Mouse (Mus musculus) left cerebral cortex, adult 18-20 months (tissue): ENCODE measurements at regions not wholly inside any gene's neighbourhood (a gene's known extent, or its start where the extent isn't known, plus 50 kb on each side); places are given as distances from the start of the nearest gene placed in this dataset.

Experiments used
- DNase-seq, 2 experiments: peaks; one replicate each; pipeline ENCODE4 v3.0.0; 2021 to 2022; ENCODE audit warnings: low spot score in 2 of 2, mixed read lengths in 1 of 2

DNA sequence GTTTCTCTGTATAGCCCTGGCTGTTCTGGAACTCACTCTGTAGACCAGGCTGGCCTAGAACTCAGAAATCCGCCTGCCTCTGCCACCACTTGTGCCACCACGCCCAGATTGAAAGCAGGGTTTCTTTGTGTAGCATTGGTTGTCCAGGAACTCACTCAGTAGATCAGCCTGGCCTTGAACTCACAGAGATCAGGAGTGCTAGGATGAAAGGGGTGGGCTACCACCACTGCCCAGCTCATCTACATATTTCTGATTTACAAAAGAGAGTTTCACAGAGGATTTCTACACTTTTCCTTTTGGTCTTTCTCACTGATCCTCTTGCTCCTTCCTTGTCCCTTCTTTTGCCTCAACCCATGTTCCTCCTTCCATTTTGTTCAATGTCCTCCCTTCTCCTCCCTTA, 53.1 kb upstream of the Lbx1 start:
- DNase-seq = no peak

DNA sequence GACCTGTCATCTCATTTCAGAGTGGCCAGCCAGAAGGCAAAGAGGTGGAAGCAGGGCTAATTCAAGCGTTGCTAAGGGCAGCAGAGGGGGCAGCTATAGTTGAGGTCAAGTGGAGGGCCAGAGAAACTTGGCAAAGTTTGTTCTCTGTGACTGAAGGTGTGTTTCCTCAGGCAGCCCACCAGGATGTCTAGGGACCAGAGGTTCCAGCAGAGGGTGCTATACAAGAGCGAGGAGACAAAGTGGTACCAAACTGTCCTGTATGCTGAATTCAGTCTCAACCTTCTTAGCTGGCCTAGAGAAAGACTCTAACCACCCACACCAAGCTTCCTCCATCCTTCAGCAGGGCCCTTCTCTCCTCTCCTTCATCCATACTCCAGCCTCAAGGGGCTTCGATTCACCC, 62.2 kb upstream of the Lbx1 start:
- no peak for DNase-seq

DNA sequence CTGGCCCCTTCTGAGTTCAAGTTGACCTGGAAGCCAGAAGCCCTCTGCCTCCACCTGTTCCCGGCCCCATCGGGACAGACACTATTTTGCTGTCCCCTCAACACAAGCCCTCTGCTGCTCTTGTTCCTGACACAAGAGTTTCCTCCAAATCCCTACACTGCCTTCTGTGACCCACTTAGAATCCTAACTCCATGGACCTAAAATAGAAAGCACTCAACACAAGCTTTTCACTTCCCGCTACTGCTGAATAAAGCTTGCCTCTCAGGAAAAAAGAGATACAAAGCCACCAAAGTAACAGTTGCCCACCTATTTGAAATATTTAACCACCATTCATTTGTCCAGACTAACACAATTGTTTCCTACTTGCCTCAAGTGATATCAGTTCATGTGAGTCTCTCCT, 63.7 kb upstream of the Lbx1 start:
- DNase-seq = no peak

DNA sequence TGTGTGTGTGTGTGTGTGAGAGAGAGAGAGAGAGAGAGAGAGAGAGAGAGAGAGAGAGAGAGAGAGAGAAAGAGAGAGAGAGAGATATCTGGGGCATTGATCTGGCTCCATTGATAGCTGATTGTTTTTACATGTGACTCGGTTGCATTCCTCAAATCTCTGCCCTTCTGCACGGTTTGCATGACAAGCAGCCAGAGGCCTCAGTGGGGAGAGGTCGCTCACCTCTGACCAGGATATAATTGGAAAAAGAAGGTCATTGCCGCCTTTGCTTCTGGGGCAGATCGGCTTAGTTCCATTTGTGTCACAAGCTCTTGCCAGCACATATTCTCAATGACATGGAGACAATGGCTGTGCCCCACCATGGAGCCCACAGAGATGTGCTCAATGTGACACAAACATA, 63.8 kb upstream of the Btrc start:
- DNase-seq = no peak

DNA sequence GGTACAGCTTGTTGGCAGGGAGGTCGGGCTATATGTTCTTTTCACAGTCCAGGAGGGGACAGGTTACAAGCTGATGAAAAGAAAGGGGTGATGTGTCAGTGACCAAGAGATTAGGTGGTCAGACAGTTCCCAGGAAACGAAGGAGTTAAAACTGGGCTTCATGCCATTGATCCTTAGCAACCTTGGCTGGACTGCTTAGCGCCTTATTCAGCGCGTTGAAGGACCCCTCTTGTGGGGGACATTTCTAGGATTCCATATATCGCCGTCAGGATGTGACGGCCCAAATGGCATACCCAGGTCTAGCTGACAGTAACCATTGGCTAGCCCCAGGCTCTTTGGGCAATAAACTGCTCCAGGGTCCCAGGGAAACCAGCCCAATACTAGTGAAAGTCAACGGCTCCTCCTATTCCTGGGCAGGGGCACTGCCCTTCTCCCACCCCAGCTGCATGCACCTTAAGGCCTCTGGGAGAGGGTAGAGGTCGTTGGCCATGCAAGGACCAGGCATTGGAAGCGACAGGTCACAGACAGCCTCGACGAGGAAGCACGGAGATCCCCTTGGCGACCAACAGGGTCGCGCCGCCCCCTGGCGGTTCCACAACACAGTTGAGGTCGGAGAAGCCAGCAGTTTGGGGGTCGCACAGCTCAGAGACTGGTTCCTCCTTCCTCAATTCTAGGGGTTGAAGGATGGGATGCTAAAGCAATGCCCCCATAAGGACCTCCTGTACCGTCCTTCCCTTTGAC, 62.7 kb upstream of the Btrc start:
- no peak for DNase-seq

DNA sequence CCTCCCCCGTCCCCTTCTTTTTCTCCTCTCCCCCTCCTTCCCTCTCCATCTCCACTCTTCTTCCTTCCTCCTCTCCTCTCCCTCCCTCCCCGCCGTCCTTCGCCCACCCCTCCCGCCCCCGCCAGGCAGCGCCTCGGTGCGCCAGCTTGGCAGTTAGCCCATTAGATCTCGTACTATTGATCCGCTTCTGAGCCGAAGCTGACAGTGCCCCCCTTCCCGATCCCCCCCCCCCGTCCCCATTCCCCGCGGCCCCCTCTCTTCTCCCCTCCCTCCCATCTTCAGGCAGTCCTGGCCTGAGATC, 62.2 kb upstream of the Btrc start:
- DNase-seq = no peak

DNA sequence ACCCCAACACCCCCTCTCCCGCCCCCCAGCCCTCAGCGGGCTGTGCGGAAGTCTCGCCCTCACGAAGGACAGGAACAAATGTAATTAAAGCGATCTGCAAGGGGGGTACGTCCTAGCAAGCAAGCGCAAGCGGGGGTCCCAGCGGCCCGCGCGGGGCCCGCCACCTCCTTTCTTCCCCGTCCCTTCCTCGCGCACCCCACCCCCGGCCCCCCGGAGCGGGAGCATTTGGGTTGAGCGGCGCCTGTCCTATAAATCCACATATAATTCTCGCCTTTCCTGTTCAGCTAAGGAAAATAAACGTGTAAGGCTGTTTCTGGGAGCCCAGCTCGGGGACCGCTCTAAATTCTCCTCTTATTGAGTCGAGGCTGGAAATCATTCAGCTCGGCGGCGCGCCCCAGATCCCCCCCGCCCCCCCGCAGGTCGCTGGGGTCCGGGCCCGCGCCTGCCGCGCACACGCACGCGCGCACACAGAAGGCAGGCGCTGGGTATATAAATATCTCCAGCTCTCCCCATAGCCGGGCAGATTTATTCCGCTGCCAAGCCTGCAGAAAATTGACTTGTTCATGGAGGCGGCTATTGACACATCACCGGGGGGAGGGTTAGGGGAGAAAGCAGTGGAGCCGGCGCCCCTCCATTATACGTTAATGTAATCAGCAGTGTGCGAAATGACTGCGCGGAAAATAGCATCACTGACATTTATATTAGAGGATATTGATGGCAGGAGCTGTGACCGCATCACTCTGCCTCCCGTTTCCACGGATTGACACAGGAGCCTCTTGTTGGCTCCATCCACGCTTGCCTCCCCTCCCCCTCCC, 61.6 kb upstream of the Btrc start:
- DNase-seq = peak; percentile 60 to 77

DNA sequence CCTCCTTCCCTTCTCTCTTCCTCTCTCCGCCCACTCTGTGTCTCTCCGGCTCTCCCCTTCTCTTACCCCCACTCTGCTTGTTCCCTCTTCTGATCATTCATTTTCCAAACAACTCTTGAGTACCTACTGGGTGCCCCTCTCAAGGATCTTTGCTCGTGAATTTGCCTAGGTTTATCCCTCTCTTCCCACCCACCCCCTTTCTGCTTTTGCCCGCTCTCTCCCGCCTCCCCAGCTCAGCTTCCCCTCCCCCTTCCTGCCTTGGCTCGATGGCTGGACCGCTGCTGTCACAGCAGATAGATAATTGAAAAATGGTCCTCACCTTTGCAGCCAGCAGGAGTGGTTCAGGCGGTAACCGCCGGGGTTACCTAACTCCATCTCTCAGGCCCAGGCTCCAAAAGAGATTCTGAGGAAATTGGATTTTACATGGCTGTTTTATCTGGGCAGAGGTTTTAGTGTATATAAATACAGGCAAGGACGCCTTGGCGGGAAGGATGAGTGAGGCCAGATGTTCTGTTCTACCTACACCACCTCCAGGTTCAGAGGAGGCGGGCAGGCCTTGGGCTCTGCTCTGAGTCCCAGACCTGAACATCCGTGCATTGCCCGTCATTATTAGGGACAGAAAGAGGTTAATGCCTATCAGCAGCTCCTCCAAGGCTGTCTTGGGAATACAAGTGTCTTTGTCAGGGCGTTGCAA, 60.8 kb upstream of the Btrc start:
- DNase-seq = no peak

DNA sequence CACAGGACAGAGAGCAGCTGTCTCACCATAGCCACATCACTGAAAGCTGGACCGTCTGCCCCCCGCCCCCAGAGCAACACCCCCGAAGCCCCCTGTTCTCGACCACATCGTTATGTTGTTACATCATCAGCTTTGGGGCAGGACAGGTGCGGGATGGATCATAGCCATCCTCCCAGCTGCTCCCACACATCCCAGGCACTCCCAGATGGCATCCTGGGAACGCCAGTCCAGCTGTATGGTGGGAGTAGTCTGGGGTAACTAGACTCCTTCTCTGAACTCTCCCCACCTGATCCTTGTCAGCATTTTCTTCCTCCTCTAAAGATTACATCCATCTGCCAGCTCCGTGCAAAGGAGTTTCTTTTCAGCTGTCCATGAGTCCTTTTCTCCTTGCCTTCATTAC, 59.0 kb upstream of the Btrc start:
- DNase-seq = peak; percentile 72 to 75

DNA sequence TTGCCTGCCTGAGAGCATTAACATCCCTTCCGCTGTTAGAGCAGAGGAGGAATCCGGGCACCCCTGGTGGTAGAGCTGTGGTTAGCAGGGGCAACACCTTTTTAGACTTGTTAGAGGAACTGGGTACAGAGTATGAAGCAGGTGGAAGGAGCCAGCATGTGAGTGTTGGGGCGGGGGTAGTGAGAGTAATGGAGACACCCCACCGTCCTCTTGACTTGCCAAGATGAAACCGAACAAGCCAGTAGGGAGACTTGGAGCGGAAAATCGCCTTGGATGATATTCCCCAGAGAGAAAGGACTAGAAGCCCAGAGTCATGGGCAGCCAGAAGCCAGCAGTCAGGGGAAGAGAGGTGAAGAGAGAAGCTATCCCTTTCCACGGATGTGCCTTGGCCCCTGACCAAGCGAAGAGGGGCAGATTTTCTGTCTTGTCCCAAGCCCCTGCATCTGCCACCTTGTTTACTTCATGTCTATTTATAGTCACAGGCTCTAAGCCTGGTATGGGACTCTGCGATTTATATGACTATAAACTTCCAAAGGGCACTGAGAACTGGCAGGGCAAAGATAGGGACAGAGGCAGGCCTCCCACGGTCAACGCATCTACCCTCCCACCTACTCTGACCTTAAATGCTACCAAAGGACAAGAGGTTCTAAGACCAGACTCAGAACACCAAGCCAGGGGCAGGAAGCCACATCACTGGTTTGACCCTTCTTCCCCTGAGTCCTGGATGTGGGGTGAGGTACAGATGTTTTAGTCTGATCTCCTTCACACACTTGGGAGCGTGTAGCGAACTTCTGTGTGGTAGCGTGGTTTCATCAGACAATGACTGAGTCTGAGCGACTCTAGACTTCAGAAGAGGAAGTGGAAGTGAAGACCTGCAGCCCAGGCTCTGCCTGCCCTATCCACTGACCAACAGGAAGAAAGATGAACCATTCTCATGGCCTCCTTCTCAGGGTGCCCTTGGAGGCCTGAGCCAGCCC, 55.9 kb upstream of the Btrc start:
- no peak for DNase-seq

DNA sequence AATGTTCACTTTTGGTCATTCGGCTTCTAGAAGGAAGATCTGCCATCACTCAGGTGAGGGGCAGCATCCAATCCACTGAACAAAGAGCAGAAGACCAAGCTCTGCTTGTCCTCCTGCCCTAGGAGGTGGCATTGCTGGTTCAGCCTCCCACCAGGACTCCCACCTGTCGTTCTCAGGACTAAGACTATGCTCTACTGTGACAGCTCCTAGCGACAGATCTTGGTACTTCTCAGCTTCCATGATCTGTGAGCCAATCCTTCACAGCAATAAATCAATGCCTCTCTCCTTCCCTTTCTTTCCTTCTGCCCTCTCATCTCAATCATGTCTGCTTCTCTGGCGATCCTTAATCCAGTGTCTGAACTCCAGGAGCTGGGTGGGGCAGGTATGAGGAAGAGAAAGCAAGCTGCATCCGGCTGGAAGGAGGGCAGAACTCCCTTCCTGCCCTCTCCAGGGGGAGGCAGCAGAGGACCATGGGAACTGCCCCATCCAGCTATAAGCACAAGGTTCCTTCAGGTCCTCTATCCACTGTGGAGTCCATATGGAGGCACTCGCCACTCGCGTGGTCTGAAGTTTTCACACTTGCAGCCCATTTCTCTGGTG, 54.8 kb upstream of the Btrc start:
- peak in 1 of 2 experiments; percentile 57 for DNase-seq

DNA sequence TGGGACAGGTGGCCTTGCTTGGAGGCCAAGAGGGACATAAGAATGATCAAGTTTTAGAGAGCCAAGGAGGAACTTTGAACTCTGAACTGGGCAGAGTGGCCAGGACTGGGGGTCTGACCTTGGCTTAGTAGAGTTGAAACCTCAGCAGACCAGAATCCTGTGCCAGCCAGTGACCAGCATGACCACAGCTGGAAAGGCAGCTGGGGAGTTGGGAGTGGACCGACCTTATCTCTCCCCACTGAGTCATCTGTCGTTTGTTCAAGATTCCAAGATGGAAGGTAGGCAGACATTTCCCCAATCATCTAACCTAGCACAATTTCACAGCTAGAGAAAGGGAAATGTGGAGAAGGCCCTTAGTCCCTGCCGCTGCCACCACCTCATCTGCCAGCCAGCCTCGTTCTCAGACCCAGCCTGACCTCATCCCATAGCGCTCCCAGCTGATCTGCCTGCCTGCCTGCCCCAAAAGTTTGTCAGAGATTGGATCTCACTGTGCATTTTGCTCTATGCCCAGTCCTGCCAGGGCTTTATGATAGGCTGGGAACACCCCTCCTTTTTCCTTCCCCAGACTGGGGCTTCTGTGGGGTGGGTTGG, 53.1 kb upstream of the Btrc start:
- DNase-seq = no peak

DNA sequence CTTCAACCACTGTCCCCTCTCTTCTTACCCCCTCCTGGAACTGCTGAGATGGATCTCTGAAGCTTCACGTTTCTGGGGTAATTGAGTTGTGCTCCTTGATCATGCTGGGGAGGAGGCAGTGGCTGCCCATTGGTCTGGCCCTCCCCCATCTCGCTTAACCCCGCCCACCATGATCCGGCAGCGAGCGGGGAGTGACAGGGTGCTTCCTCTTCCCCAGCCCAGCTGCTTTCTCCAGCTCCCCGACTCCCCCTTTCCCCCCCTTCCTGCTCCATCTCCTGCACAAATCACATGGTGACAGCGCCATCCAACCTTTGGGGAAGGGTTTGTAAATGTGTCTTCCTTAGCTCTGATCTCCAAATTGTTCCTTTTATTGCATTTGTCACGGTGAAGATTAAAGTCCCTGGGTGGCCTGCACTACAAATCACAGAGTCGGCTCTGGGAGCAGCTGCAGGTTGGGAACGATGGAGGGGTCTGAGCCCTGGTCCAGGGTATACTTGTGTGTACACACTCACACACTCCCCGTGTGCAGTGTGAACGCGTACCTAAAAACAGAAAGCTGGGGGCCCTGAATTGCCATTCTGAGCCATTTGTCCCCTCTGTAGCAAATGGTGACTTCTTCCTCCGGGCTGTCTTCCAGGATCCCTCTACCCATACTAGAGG, 52.5 kb upstream of the Btrc start:
- peak; percentile 54 to 64 for DNase-seq

DNA sequence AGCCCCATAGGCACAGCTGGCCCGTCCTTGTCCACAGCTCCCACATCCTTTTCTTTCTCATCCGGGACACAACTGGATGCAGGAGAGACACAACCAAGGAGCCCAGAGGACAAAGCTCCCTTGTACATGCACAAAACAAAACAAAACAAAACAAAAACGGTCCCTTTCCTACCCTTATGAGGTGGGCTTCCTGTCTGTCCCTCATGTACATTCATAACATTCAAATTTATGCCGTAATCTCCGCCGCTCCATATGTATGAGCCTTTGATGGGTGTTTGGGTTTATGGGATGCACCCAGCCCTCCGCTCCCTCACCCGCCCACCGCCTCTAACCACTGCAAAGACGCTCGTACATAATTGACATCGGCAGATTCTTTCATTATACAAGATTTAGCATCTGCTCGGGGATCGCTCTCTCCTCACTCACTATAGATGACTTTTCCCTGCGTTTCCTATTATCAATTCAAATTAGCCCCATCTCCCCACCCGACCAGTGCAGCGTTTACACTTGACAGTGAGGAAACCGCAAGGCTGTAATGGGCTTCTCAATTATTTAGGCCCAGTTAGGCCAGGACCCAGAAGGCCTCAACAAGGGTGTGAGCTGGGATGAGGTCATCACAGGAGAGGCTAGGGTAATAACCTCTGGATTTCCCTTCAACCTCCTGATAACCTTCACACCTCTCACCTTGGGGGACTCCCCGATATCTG, 51.5 kb upstream of the Btrc start:
- no peak for DNase-seq

DNA sequence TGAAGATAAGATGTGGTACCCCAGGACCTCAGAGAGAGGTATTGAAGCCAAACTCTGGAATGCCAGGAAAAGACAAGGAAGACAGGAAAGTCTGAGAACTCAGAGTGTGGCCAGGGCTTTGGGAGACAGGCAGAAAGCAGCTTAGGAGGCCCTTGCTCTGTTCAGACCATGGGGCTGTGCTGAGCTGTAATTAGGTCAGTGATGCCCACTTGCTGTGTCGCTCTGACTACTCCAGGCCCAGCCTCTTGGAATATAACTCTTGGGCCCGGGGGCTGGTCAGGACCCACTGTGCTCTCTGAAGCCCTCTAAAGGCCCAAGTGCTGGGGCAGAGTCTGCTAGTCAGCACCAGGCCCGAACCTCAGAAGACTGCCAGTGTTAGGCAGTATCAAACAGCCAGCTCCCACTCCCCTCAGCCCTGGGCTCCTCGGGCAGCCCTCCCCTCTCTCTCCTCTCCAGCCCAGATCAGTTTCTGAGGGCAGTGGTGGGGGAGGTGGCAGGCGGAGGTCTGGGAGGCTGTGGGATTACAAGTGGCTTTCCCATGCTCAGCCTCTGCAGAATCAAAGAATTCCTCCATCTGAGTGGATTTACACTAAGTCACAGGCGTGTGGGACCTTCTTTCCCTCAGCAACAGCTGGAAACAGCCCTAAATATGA, 50.7 kb upstream of the Btrc start:
- DNase-seq = no peak
